Mouse (Mus musculus) C2C12 (cell line): Measurements from ENCODE around the gene Snap25. TPM values are rescaled to one million over a fixed set of nuclear protein-coding genes. Genes with fewer than 3 reads are reported as not detected.
A peak's percentile ranks its signal among the peaks of the same experiment; 100 is the strongest.

Experiments
- H3K27me3 ChIP-seq: one replicate; pipeline ENCODE4 v1.6.1; 2011; ENCODE audit not compliant: control insufficient read depth, insufficient read depth, insufficient read length
- H3K36me3 ChIP-seq: one replicate; pipeline ENCODE4 v1.6.1; 2011; ENCODE audit not compliant: control insufficient read depth, insufficient read depth
- H3K4me3 ChIP-seq: one replicate; pipeline ENCODE4 v1.5.1; 2011; ENCODE audit warnings: mild to moderate bottlenecking, control low read depth; ENCODE audit not compliant: poor library complexity, insufficient read depth, severe bottlenecking
- H3K79me2 ChIP-seq: one replicate; pipeline ENCODE4 v1.6.1; 2011; ENCODE audit not compliant: control insufficient read depth, insufficient read depth
- H3K79me3 ChIP-seq: one replicate; pipeline ENCODE4 v1.6.1; 2011; ENCODE audit warnings: low read depth, control low read depth
- H3ac ChIP-seq: one replicate; pipeline ENCODE3; 2011; ENCODE audit warnings: low read depth; ENCODE audit not compliant: control insufficient read depth, insufficient read length
- CEBPB ChIP-seq: IDR thresholded peaks from one replicate; pipeline ENCODE4 v1.6.1; 2011; ENCODE audit warnings: low read depth, mild to moderate bottlenecking, control low read depth, moderate library complexity
- CTCF ChIP-seq: IDR thresholded peaks from one replicate; pipeline ENCODE4 v1.5.1; 2011; ENCODE audit not compliant: control insufficient read depth, insufficient read depth, insufficient read length
- FOSL1 ChIP-seq: IDR thresholded peaks from one replicate; pipeline ENCODE4 v1.8.0; 2011; ENCODE audit warnings: mild to moderate bottlenecking, low read length; ENCODE audit not compliant: poor library complexity, insufficient read depth, severe bottlenecking
- MAX ChIP-seq: IDR thresholded peaks from one replicate; pipeline ENCODE4 v1.6.1; 2011; ENCODE audit warnings: mild to moderate bottlenecking, control low read depth
- MYOD1 ChIP-seq: IDR thresholded peaks from one replicate; pipeline ENCODE4 v1.6.1; 2011; ENCODE audit warnings: low read depth; ENCODE audit not compliant: control insufficient read depth, insufficient read length
- MYOG ChIP-seq: IDR thresholded peaks from one replicate; pipeline ENCODE4 v1.6.1; 2011; ENCODE audit not compliant: control insufficient read depth, insufficient read length; ENCODE audit errors: extremely low read depth
- USF1 ChIP-seq: IDR thresholded peaks from one replicate; pipeline ENCODE4 v1.6.1; 2011; ENCODE audit warnings: low read depth, mild to moderate bottlenecking, control low read depth, moderate library complexity
- polyA plus RNA-seq: library from polyadenylated mRNA; unstranded; fragments of >200 nt; fragmentation: generic; extraction: Trizol; gene quantifications from one replicate; pipeline ENCODE4 v1.2.1, GENCODE M21; 2012; ENCODE audit warnings: missing spikeins

Snap25 gene
- polyA plus RNA-seq, 1 experiment: not detected

- H3ac ChIP-seq: no peak overlapping the region
- no peaks in the 10 kb centered on the region for H3K36me3 ChIP-seq
- H3K4me3 ChIP-seq: no peak overlapping the region
- H3K27me3 ChIP-seq: no peaks in the 10 kb centered on the region
- H3K79me3 ChIP-seq: no peaks in the 10 kb centered on the region
- H3K79me2 ChIP-seq: no peaks in the 10 kb centered on the region
- TF ChIP-seq USF1 (no peak), MYOG (no peak), FOSL1 (no peak), CTCF (no peak), MAX (no peak), MYOD1 (no peak), CEBPB (no peak)
These were observed 37.1 kb upstream of the Snap25 start for GRCm38 (mm10) chr2:136676196-136676595.

- Histone ChIP-seq H3K36me3 (no peaks in the 10 kb centered on the region), H3K79me3 (no peaks in the 10 kb centered on the region), H3K27me3 (no peaks in the 10 kb centered on the region), H3ac (no peak overlapping the region), H3K79me2 (no peaks in the 10 kb centered on the region), H3K4me3 (no peak overlapping the region)
- TF ChIP-seq MYOD1: no peak
- TF ChIP-seq MYOG: no peak
- TF ChIP-seq CTCF: no peak
- TF ChIP-seq CEBPB: no peak
- no peak for TF ChIP-seq USF1
- TF ChIP-seq FOSL1: no peak
- no peak for TF ChIP-seq MAX
These were observed 36.3 kb upstream of the Snap25 start for GRCm38 (mm10) chr2:136676918-136677445.

- H3K79me2 ChIP-seq: no peaks in the 10 kb centered on the region
- peak overlapping the region; percentile 28 for H3K4me3 ChIP-seq
- H3K36me3 ChIP-seq: no peaks in the 10 kb centered on the region
- no peaks in the 10 kb centered on the region for H3K27me3 ChIP-seq
- TF ChIP-seq CTCF (no peak), FOSL1 (no peak), MYOD1 (no peak), CEBPB (no peak), USF1 (no peak), MYOG (no peak)
- no peaks in the 10 kb centered on the region for H3K79me3 ChIP-seq
- H3ac ChIP-seq: peak overlapping the region; percentile 75
These were observed 34.7 kb upstream of the Snap25 start for GRCm38 (mm10) chr2:136678321-136679161.

GRCm38 (mm10) chr2:136679280-136680221 lies 33.7 kb upstream of the Snap25 start:
- TF ChIP-seq MYOD1 (no peak), MYOG (no peak), MAX (no peak), CTCF (no peak), CEBPB (no peak), USF1 (no peak), FOSL1 (no peak)
- H3K79me3 ChIP-seq: no peaks in the 10 kb centered on the region

GRCm38 (mm10) chr2:136682146-136682860 lies 30.9 kb upstream of the Snap25 start:
- H3K79me2 ChIP-seq: no peaks in the 10 kb centered on the region
- no peak overlapping the region for H3K4me3 ChIP-seq
- no peak for TF ChIP-seq MYOG
- TF ChIP-seq CEBPB: peak; percentile 4
- no peak for TF ChIP-seq FOSL1
- no peak for TF ChIP-seq MYOD1
- no peaks in the 10 kb centered on the region for H3K36me3 ChIP-seq
- no peak overlapping the region for H3ac ChIP-seq
- no peaks in the 10 kb centered on the region for H3K27me3 ChIP-seq
- H3K79me3 ChIP-seq: no peaks in the 10 kb centered on the region

More at GRCm38 (mm10) chr2:136679280-136680221, 33.7 kb upstream of the Snap25 start:
- H3K36me3 ChIP-seq: no peaks in the 10 kb centered on the region
- no peaks in the 10 kb centered on the region for H3K79me2 ChIP-seq
- H3ac ChIP-seq: peak overlapping the region; percentile 58
- no peaks in the 10 kb centered on the region for H3K27me3 ChIP-seq
- H3K4me3 ChIP-seq: peak overlapping the region; percentile 28
